Mouse (Mus musculus): ENCODE data around the gene Lgr4. TPM values are rescaled to one million over a fixed set of nuclear protein-coding genes. Genes with fewer than 3 reads are reported as not detected.

The Lgr4 gene
- polyA plus RNA-seq, 1 experiment from 2014 or later, result 3.9 TPM

- ATAC-seq (no peak), DNase-seq (no peak)
- no peak overlapping the region for H3K9ac ChIP-seq (replicated peaks)
- H3K27me3 ChIP-seq (ENCODE audit: insufficient read depth, low read length), result no peaks in the 10 kb centered on the region
- no peaks in the 10 kb centered on the region for H3K9me3 ChIP-seq (ENCODE audit: low read length)
- peak overlapping the region; percentile 85 for H3K27ac ChIP-seq (ENCODE audit: low read depth)
- H3K4me3 ChIP-seq (ENCODE audit: low read depth, low read length), result no peak overlapping the region
- WGBS (ENCODE audit: insufficient replicate concordance), result 56% methylated on average over 6 of the region's 6 CpGs
- H3K4me1 ChIP-seq (ENCODE audit: insufficient read depth), result peaks cover 41% of the 10 kb centered on the region
- 0 out of 2 replicates have a peak overlapping the region, but pooled peaks have one; percentile 13 for H3K4me2 ChIP-seq (ENCODE audit: low read depth, low read length)
- H3K36me3 ChIP-seq (replicated peaks; ENCODE audit: insufficient read depth, low read length), result no peaks in the 10 kb centered on the region
- TF ChIP-seq CTCF (IDR thresholded peaks at IDR 0.05; ENCODE audit: low read depth), result no peak
- TF ChIP-seq EP300 (IDR thresholded peaks at IDR 0.05; ENCODE audit: low read depth), result no peak
Observed at GRCm38 (mm10) chr2:109983435-109983834, 66.0 kb downstream of the Lgr4 start.

DNA sequence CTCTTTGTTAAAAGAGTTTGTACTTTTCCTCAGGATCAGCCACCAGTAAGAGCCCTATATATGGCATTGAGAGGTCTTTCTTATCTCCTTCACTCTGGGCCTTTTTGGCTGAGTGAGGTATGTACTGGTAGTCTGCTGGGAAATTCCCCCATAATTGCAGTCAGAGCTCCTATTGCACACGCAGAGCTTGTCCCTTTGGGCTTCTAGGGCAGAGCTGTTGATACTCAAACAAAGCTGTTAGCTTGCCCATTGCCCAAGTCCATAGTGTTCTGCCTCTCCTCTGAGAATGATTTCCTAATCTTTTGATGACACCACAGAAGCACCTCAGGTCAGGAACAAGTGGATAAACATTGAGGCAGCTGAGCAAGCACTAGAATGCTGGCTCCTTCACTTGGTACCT is 67.5 kb downstream of the Lgr4 start:
- no peak overlapping the region for H3K9ac ChIP-seq (replicated peaks)
- no peaks in the 10 kb centered on the region for H3K27me3 ChIP-seq (ENCODE audit: insufficient read depth, low read length)
- peaks cover 35% of the 10 kb centered on the region for H3K4me1 ChIP-seq (ENCODE audit: insufficient read depth)
- peak overlapping the region; percentile 85 for H3K27ac ChIP-seq (ENCODE audit: low read depth)
- TF ChIP-seq EP300 (IDR thresholded peaks at IDR 0.05; ENCODE audit: low read depth), result peak; percentile 62
- no peak for TF ChIP-seq CTCF (IDR thresholded peaks at IDR 0.05; ENCODE audit: low read depth)
- H3K4me2 ChIP-seq (ENCODE audit: low read depth, low read length), result no peak overlapping the region
- ATAC-seq (peak; percentile 97), DNase-seq (no peak)
- 53% methylated on average over 1 of the region's 1 CpGs for WGBS (ENCODE audit: insufficient replicate concordance)
- no peaks in the 10 kb centered on the region for H3K9me3 ChIP-seq (ENCODE audit: low read length)
- no peaks in the 10 kb centered on the region for H3K36me3 ChIP-seq (replicated peaks; ENCODE audit: insufficient read depth, low read length)
- no peak overlapping the region for H3K4me3 ChIP-seq (ENCODE audit: low read depth, low read length)

- Histone ChIP-seq H3K27ac (ENCODE audit: low read depth) (peak overlapping the region; percentile 73), H3K4me1 (ENCODE audit: insufficient read depth) (peaks cover 35% of the 10 kb centered on the region), H3K27me3 (ENCODE audit: insufficient read depth, low read length) (no peaks in the 10 kb centered on the region), H3K4me2 (ENCODE audit: low read depth, low read length) (no peak overlapping the region), H3K36me3 (replicated peaks; ENCODE audit: insufficient read depth, low read length) (no peaks in the 10 kb centered on the region), H3K9me3 (ENCODE audit: low read length) (no peaks in the 10 kb centered on the region), H3K9ac (replicated peaks) (no peak overlapping the region), H3K4me3 (ENCODE audit: low read depth, low read length) (no peak overlapping the region)
- TF ChIP-seq EP300 (IDR thresholded peaks at IDR 0.05; ENCODE audit: low read depth) (no peak), CTCF (IDR thresholded peaks at IDR 0.05; ENCODE audit: low read depth) (no peak)
- DNase-seq (no peak), ATAC-seq (no peak)
- 58% methylated on average over 9 of the region's 9 CpGs for WGBS (ENCODE audit: insufficient replicate concordance)
Observed at GRCm38 (mm10) chr2:109985560-109985959, 68.1 kb downstream of the Lgr4 start.

DNA sequence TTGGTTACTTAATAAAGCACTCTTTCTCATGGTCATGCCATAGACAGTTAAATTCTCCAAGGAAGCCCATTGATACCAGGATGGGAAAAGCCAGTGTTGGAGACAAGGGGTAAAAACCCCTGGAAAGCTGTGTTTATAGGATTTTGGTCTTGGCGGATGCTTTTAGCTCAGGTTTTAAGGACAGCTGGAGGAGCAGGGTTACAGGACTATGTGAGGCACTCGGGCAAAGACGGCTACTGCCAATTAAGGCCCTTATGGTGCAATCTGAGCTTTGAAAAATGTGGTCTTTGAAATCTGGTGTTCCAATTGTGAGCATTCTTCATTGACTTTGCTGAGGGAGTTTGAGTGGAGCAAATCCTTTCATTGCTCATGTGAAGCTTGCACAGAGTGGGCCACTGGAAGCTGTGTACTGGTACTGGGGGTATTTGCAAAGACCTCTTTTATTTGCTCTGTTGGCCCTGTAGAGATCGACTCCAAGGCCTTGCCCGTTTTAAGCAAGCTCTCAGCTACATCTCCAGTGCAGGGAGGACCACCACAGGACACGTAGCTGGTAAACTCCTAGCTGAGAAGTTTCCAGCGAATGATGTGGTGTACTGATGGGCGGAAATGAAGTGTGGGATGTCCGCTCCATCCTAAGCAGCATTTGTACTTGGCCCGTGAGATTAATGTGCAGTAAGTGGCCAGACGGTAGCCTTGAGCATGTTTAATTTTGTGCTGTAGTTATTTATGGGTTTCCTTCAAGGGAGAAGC is 68.8 kb downstream of the Lgr4 start:
- no peaks in the 10 kb centered on the region for H3K27me3 ChIP-seq (ENCODE audit: insufficient read depth, low read length)

GRCm38 (mm10) chr2:109987946-109988345 is 70.5 kb downstream of the Lgr4 start:
- WGBS (ENCODE audit: insufficient replicate concordance), result 81% methylated on average over 5 of the region's 5 CpGs

More for the DNA sequence above, 68.8 kb downstream of the Lgr4 start:
- Histone ChIP-seq H3K4me3 (ENCODE audit: low read depth, low read length) (no peak overlapping the region), H3K9ac (replicated peaks) (no peak overlapping the region), H3K4me1 (ENCODE audit: insufficient read depth) (peaks cover 37% of the 10 kb centered on the region), H3K27ac (ENCODE audit: low read depth) (peak overlapping the region; percentile 73; the same call in 1 of the 2 replicates), H3K36me3 (replicated peaks; ENCODE audit: insufficient read depth, low read length) (no peaks in the 10 kb centered on the region), H3K9me3 (ENCODE audit: low read length) (no peaks in the 10 kb centered on the region), H3K4me2 (ENCODE audit: low read depth, low read length) (no peak overlapping the region)
- TF ChIP-seq EP300 (IDR thresholded peaks at IDR 0.05; ENCODE audit: low read depth) (no peak), CTCF (IDR thresholded peaks at IDR 0.05; ENCODE audit: low read depth) (no peak)
- WGBS (ENCODE audit: insufficient replicate concordance), result 70% methylated on average over 11 of the region's 11 CpGs
- no peak for ATAC-seq
- DNase-seq, result no peak

GRCm38 (mm10) chr2:109989196-109989595 is 71.7 kb downstream of the Lgr4 start:
- no peaks in the 10 kb centered on the region for H3K36me3 ChIP-seq (replicated peaks; ENCODE audit: insufficient read depth, low read length)
- H3K4me1 ChIP-seq (ENCODE audit: insufficient read depth), result peaks cover 27% of the 10 kb centered on the region
- H3K9me3 ChIP-seq (ENCODE audit: low read length), result no peaks in the 10 kb centered on the region
- H3K4me2 ChIP-seq (ENCODE audit: low read depth, low read length), result no peak overlapping the region
- H3K9ac ChIP-seq (replicated peaks), result no peak overlapping the region
- no peak overlapping the region for H3K27ac ChIP-seq (ENCODE audit: low read depth)
- no peak for ATAC-seq
- TF ChIP-seq CTCF (IDR thresholded peaks at IDR 0.05; ENCODE audit: low read depth), result no peak
- TF ChIP-seq EP300 (IDR thresholded peaks at IDR 0.05; ENCODE audit: low read depth), result no peak
- H3K27me3 ChIP-seq (ENCODE audit: insufficient read depth, low read length), result no peaks in the 10 kb centered on the region
- H3K4me3 ChIP-seq (ENCODE audit: low read depth, low read length), result no peak overlapping the region
- no peak for DNase-seq
- 44% methylated on average over 3 of the region's 3 CpGs for WGBS (ENCODE audit: insufficient replicate concordance)

More at GRCm38 (mm10) chr2:109987946-109988345, 70.5 kb downstream of the Lgr4 start:
- Histone ChIP-seq H3K4me2 (ENCODE audit: low read depth, low read length) (no peak overlapping the region), H3K36me3 (replicated peaks; ENCODE audit: insufficient read depth, low read length) (no peaks in the 10 kb centered on the region), H3K9ac (replicated peaks) (no peak overlapping the region), H3K9me3 (ENCODE audit: low read length) (no peaks in the 10 kb centered on the region), H3K4me3 (ENCODE audit: low read depth, low read length) (no peak overlapping the region), H3K4me1 (ENCODE audit: insufficient read depth) (peaks cover 32% of the 10 kb centered on the region), H3K27ac (ENCODE audit: low read depth) (no peak overlapping the region), H3K27me3 (ENCODE audit: insufficient read depth, low read length) (no peaks in the 10 kb centered on the region)
- TF ChIP-seq CTCF (IDR thresholded peaks at IDR 0.05; ENCODE audit: low read depth) (no peak), EP300 (IDR thresholded peaks at IDR 0.05; ENCODE audit: low read depth) (no peak)
- no peak for ATAC-seq
- DNase-seq, result no peak
